23 mouse cellular contexts compared by ENCODE assay signal in genomic region chr1:38251448-38251847, GRCm38 (mm10).
"Had no signal": no experiment of that assay in that cellular context is flagged by ENCODE, and none has a peak within 500 bp of the region (broad histone marks: within the 10 kb centered on the region; RNA-seq: fewer than 3 reads in every experiment).

No protein-coding gene starts in this region.

- H3K9ac ChIP-seq: heart, embryonic 13.5 days; heart, embryonic 15.5 days; hindbrain, embryonic 13.5 days; hindbrain, embryonic 15.5 days; limb, embryonic 12.5 days; liver, embryonic 13.5 days; liver, embryonic 15.5 days had no signal

- H3K4me3 ChIP-seq: heart, adult 2 months; heart, embryonic 13.5 days; heart, embryonic 15.5 days; hindbrain, embryonic 13.5 days; hindbrain, embryonic 15.5 days; layer of hippocampus, adult 2 months; left cerebral cortex, adult 2 months; limb, embryonic 10.5 days; limb, embryonic 12.5 days; liver, embryonic 13.5 days; liver, embryonic 15.5 days had no signal

- H3K9me3 ChIP-seq: heart, embryonic 13.5 days; heart, embryonic 15.5 days; hindbrain, embryonic 13.5 days; hindbrain, embryonic 15.5 days; limb, embryonic 10.5 days; limb, embryonic 12.5 days; liver, embryonic 13.5 days; liver, embryonic 15.5 days had no signal

- H3K36me3 ChIP-seq: heart, embryonic 13.5 days; heart, embryonic 15.5 days; hindbrain, embryonic 13.5 days; hindbrain, embryonic 15.5 days; liver, embryonic 13.5 days; liver, embryonic 15.5 days had no signal

- H3K4me2 ChIP-seq: heart, embryonic 11.5 days; heart, embryonic 13.5 days; heart, embryonic 15.5 days; hindbrain, embryonic 13.5 days; hindbrain, embryonic 15.5 days; limb, embryonic 12.5 days; liver, embryonic 11.5 days; liver, embryonic 13.5 days; liver, embryonic 15.5 days had no signal

- H3K4me1 ChIP-seq: heart, embryonic 15.5 days; liver, embryonic 13.5 days; liver, embryonic 15.5 days had no signal

- ATAC-seq: hindbrain, postnatal 0 days had no signal

- DNase-seq: gastrocnemius, postnatal 14 days; gastrocnemius, postnatal 36 days; heart, adult 2 months; heart, postnatal 14 days; heart, postnatal 36 days; kidney, adult 9 months; kidney, postnatal 10 days; kidney, postnatal 25 days; kidney, postnatal 4 days; liver; liver, embryonic 13.5 days had no signal

- H3K27me3 ChIP-seq: heart, embryonic 13.5 days; heart, embryonic 15.5 days; hindbrain, embryonic 13.5 days; hindbrain, embryonic 15.5 days; limb, embryonic 12.5 days; liver, embryonic 13.5 days; liver, embryonic 15.5 days had no signal

- H3K27ac ChIP-seq: heart, adult 2 months; heart, embryonic 13.5 days; heart, embryonic 15.5 days; hindbrain, embryonic 13.5 days; hindbrain, embryonic 15.5 days; hindbrain, postnatal 0 days; layer of hippocampus, adult 2 months; left cerebral cortex, adult 2 months; limb, embryonic 10.5 days; liver, embryonic 13.5 days; liver, embryonic 15.5 days had no signal
